Mouse (Mus musculus): ENCODE measurements around the gene Taar7a.

DNA sequence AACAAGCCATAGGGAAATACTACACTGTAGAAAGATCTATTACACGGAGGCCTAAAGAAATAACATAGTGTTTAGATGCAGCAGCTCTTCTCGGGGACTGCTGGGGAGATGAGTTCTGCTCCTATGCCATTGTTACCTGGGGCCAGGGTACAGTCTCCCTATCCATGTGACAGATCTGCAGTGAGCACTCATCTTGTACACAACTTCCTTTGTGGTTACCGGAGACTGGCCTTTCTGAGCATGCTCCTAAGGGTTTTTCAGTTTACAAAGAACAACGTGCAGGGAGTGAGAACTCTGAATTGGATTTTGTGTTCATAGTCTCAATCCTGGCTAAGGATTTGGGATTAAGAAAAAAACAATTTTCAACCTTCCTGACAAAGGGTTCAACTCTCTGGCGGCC is 6.9 kb downstream of the Taar7a start:
- TF ChIP-seq CTCF (IDR thresholded peaks at IDR 0.05; ENCODE audit: low read depth, low read length): no peak
- TF ChIP-seq POLR2A (IDR thresholded peaks at IDR 0.05; ENCODE audit: extremely low read depth, insufficient read depth, low read length): no peak

All from liver, adult 2 months (tissue).